Mouse (Mus musculus): Measurements from ENCODE around the gene Prlr. TPM values are rescaled to one million over a fixed set of nuclear protein-coding genes. Genes with fewer than 3 reads are reported as not detected.

Gene Prlr
- polyA plus RNA-seq, 1 experiment, result 0.15 TPM

- Histone ChIP-seq H3K27me3 (ENCODE audit: control insufficient read depth, insufficient read depth, low read length) (no peaks in the 10 kb centered on the region), H3K4me3 (ENCODE audit: extremely low read depth, insufficient read depth, insufficient read length) (no peak overlapping the region), H3K27ac (ENCODE audit: insufficient read depth, low read length) (no peak overlapping the region), H3K36me3 (ENCODE audit: control insufficient read depth, insufficient read depth, low read length) (no peaks in the 10 kb centered on the region), H3K4me1 (ENCODE audit: control insufficient read depth, insufficient read depth, insufficient read length) (peaks cover 2% of the 10 kb centered on the region; the same call in 1 of the 2 replicates)
- DNase-seq (ENCODE audit: low read depth in 1 of 2, low spot score in 2 of 2), result no peak
- 98% methylated on average over 1 of the region's 1 CpGs for WGBS
- TF ChIP-seq POLR2A (IDR thresholded peaks at IDR 0.05; ENCODE audit: low read depth, low read length) (no peak), CTCF (IDR thresholded peaks at IDR 0.05; ENCODE audit: extremely low read depth, insufficient read depth, insufficient read length, insufficient replicate concordance) (no peak)
Measured at GRCm38 (mm10) chr15:10332566-10332965, 155.5 kb downstream of the Prlr start.

- Histone ChIP-seq H3K4me3 (ENCODE audit: extremely low read depth, insufficient read depth, insufficient read length) (no peak overlapping the region), H3K27ac (ENCODE audit: insufficient read depth, low read length) (no peak overlapping the region), H3K4me1 (ENCODE audit: control insufficient read depth, insufficient read depth, insufficient read length) (no peaks in the 10 kb centered on the region), H3K36me3 (ENCODE audit: control insufficient read depth, insufficient read depth, low read length) (no peaks in the 10 kb centered on the region), H3K27me3 (ENCODE audit: control insufficient read depth, insufficient read depth, low read length) (no peaks in the 10 kb centered on the region)
- WGBS, result 87% methylated on average over 3 of the region's 3 CpGs
- no peak for TF ChIP-seq POLR2A (IDR thresholded peaks at IDR 0.05; ENCODE audit: low read depth, low read length)
- TF ChIP-seq CTCF (IDR thresholded peaks at IDR 0.05; ENCODE audit: extremely low read depth, insufficient read depth, insufficient read length, insufficient replicate concordance), result no peak
- no peak for DNase-seq (ENCODE audit: low read depth in 1 of 2, low spot score in 2 of 2)
Measured at GRCm38 (mm10) chr15:10338606-10339005, 161.6 kb downstream of the Prlr start.

GRCm38 (mm10) chr15:10347044-10347443 lies 170.0 kb downstream of the Prlr start:
- 27% methylated on average over 6 of the region's 6 CpGs for WGBS
- H3K4me1 ChIP-seq (ENCODE audit: control insufficient read depth, insufficient read depth, insufficient read length), result peaks cover 3% of the 10 kb centered on the region; the same call in 1 of the 2 replicates

GRCm38 (mm10) chr15:10358039-10358948 lies 181.3 kb downstream of the Prlr start, which contains the start of gene Agxt2:
Gene Agxt2, plus strand, starts transcription at chr15:10358532.
- no peak within 1 kb of the TSS for H3K4me3 ChIP-seq (ENCODE audit: extremely low read depth, insufficient read depth, insufficient read length)
- 79% methylated on average over 9 of the region's 9 CpGs for WGBS
- no peaks in the 10 kb centered on the region for H3K27me3 ChIP-seq (ENCODE audit: control insufficient read depth, insufficient read depth, low read length)
- no peaks in the 10 kb centered on the region for H3K36me3 ChIP-seq (ENCODE audit: control insufficient read depth, insufficient read depth, low read length)
- DNase-seq (ENCODE audit: low read depth in 1 of 2, low spot score in 2 of 2), result no peak
- no peak within 1 kb of the TSS for H3K27ac ChIP-seq (ENCODE audit: insufficient read depth, low read length)
- H3K4me1 ChIP-seq (ENCODE audit: control insufficient read depth, insufficient read depth, insufficient read length), result no peaks in the 10 kb centered on the region
- TF ChIP-seq POLR2A (IDR thresholded peaks at IDR 0.05; ENCODE audit: low read depth, low read length), result no peak
- no peak for TF ChIP-seq CTCF (IDR thresholded peaks at IDR 0.05; ENCODE audit: extremely low read depth, insufficient read depth, insufficient read length, insufficient replicate concordance)

More at GRCm38 (mm10) chr15:10347044-10347443, 170.0 kb downstream of the Prlr start:
- TF ChIP-seq POLR2A (IDR thresholded peaks at IDR 0.05; ENCODE audit: low read depth, low read length), result no peak
- peak in 1 of 2 experiments; percentile 16 for DNase-seq (ENCODE audit: low read depth in 1 of 2, low spot score in 2 of 2)
- no peaks in the 10 kb centered on the region for H3K36me3 ChIP-seq (ENCODE audit: control insufficient read depth, insufficient read depth, low read length)
- no peaks in the 10 kb centered on the region for H3K27me3 ChIP-seq (ENCODE audit: control insufficient read depth, insufficient read depth, low read length)
- H3K4me3 ChIP-seq (ENCODE audit: extremely low read depth, insufficient read depth, insufficient read length), result no peak overlapping the region
- H3K27ac ChIP-seq (ENCODE audit: insufficient read depth, low read length), result peak overlapping the region; percentile 14; the same call in 1 of the 2 replicates

- no peak overlapping the region for H3K27ac ChIP-seq (ENCODE audit: insufficient read depth, low read length)
- H3K4me3 ChIP-seq (ENCODE audit: extremely low read depth, insufficient read depth, insufficient read length), result no peak overlapping the region
- no peaks in the 10 kb centered on the region for H3K4me1 ChIP-seq (ENCODE audit: control insufficient read depth, insufficient read depth, insufficient read length)
- no peaks in the 10 kb centered on the region for H3K36me3 ChIP-seq (ENCODE audit: control insufficient read depth, insufficient read depth, low read length)
- whole genome bisulfite sequencing, result 92% methylated on average over 2 of the region's 2 CpGs
- no peaks in the 10 kb centered on the region for H3K27me3 ChIP-seq (ENCODE audit: control insufficient read depth, insufficient read depth, low read length)
- TF ChIP-seq CTCF (IDR thresholded peaks at IDR 0.05; ENCODE audit: extremely low read depth, insufficient read depth, insufficient read length, insufficient replicate concordance) (no peak), POLR2A (IDR thresholded peaks at IDR 0.05; ENCODE audit: low read depth, low read length) (no peak)
- no peak for DNase-seq (ENCODE audit: low read depth in 1 of 2, low spot score in 2 of 2)
Measured at GRCm38 (mm10) chr15:10366331-10366730, 189.3 kb downstream of the Prlr start.

GRCm38 (mm10) chr15:10375404-10375803 lies 198.4 kb downstream of the Prlr start:
- Histone ChIP-seq H3K27me3 (ENCODE audit: control insufficient read depth, insufficient read depth, low read length) (no peaks in the 10 kb centered on the region), H3K27ac (ENCODE audit: insufficient read depth, low read length) (no peak overlapping the region), H3K4me3 (ENCODE audit: extremely low read depth, insufficient read depth, insufficient read length) (no peak overlapping the region), H3K4me1 (ENCODE audit: control insufficient read depth, insufficient read depth, insufficient read length) (no peaks in the 10 kb centered on the region), H3K36me3 (ENCODE audit: control insufficient read depth, insufficient read depth, low read length) (no peaks in the 10 kb centered on the region)
- no peak for DNase-seq (ENCODE audit: low read depth in 1 of 2, low spot score in 2 of 2)
- TF ChIP-seq CTCF (IDR thresholded peaks at IDR 0.05; ENCODE audit: extremely low read depth, insufficient read depth, insufficient read length, insufficient replicate concordance) (no peak), POLR2A (IDR thresholded peaks at IDR 0.05; ENCODE audit: low read depth, low read length) (no peak)
- 81% methylated on average over 3 of the region's 3 CpGs for WGBS

Data from spleen, adult 2 months (tissue).